Mouse (Mus musculus) myocyte (in vitro differentiated cells): ENCODE measurements at regions not wholly inside any gene's neighbourhood (a gene's known extent, or its start where the extent isn't known, plus 50 kb on each side); places are given as distances from the start of the nearest gene placed in this dataset.

Experiments used
- H3K27me3 ChIP-seq: one replicate; pipeline ENCODE4 v1.6.1; 2011; ENCODE audit not compliant: control insufficient read depth, insufficient read depth, insufficient read length
- H3K36me3 ChIP-seq: one replicate; pipeline ENCODE4 v1.6.1; 2011; ENCODE audit not compliant: control insufficient read depth, insufficient read depth
- H3K4me2 ChIP-seq: one replicate; pipeline ENCODE4 v1.6.1; 2011; ENCODE audit warnings: low read depth, control low read depth
- H3K4me3 ChIP-seq: one replicate; pipeline ENCODE4 v1.5.1; 2011; ENCODE audit warnings: mild to moderate bottlenecking, control low read depth, moderate library complexity
- H3K79me2 ChIP-seq: one replicate; pipeline ENCODE4 v1.6.1; 2011; ENCODE audit not compliant: control insufficient read depth, insufficient read depth
- H3ac ChIP-seq: one replicate; pipeline ENCODE4 v1.6.1; 2011; ENCODE audit not compliant: control insufficient read depth, insufficient read length
- CEBPB ChIP-seq: IDR thresholded peaks from 2 replicates; pipeline ENCODE4 v1.6.1; 2011; ENCODE audit warnings: mild to moderate bottlenecking, moderate library complexity; ENCODE audit not compliant: poor library complexity, insufficient read depth, severe bottlenecking
- E2F4 ChIP-seq: IDR thresholded peaks from one replicate; pipeline ENCODE4 v1.6.1; 2011; ENCODE audit warnings: mild to moderate bottlenecking, control low read depth, moderate library complexity; ENCODE audit not compliant: insufficient read depth
- MAX ChIP-seq: IDR thresholded peaks from one replicate; pipeline ENCODE4 v1.6.1; 2011; ENCODE audit warnings: low read depth, mild to moderate bottlenecking, control low read depth
- MYOD1 ChIP-seq, 3 experiments: IDR thresholded peaks; one replicate each; pipeline ENCODE4 v1.6.1; 2011; ENCODE audit warnings: control low read depth in 2 of 3, low read depth in 2 of 3, mild to moderate bottlenecking in 2 of 3, moderate library complexity in 1 of 3; ENCODE audit not compliant: insufficient read length in 2 of 3, control insufficient read depth in 1 of 3
- MYOG ChIP-seq, 3 experiments: IDR thresholded peaks; one replicate each; pipeline ENCODE4 v1.6.1; 2011; ENCODE audit warnings: control low read depth in 2 of 3, low read depth in 2 of 3, mild to moderate bottlenecking in 2 of 3; ENCODE audit not compliant: insufficient read length in 2 of 3, control insufficient read depth in 1 of 3, insufficient read depth in 1 of 3
- POLR2A ChIP-seq: IDR thresholded peaks from one replicate; pipeline ENCODE4 v1.6.1; 2011; ENCODE audit warnings: low read depth, mild to moderate bottlenecking, control low read depth, moderate library complexity; ENCODE audit not compliant: insufficient read length
- POLR2AphosphoS2 ChIP-seq: IDR thresholded peaks from one replicate; pipeline ENCODE4 v1.6.1; 2011; ENCODE audit warnings: low read depth, control low read depth; ENCODE audit not compliant: insufficient read length
- REST ChIP-seq: IDR thresholded peaks from one replicate; pipeline ENCODE4 v1.6.1; 2011; ENCODE audit warnings: mild to moderate bottlenecking, control low read depth, moderate library complexity; ENCODE audit not compliant: insufficient read depth, insufficient read length
- SRF ChIP-seq: IDR thresholded peaks from one replicate; pipeline ENCODE4 v1.6.1; 2011; ENCODE audit warnings: low read depth; ENCODE audit not compliant: control insufficient read depth, insufficient read length
- TCF12 ChIP-seq: IDR thresholded peaks from one replicate; pipeline ENCODE4 v1.6.1; 2011; ENCODE audit warnings: mild to moderate bottlenecking, control low read depth; ENCODE audit not compliant: poor library complexity, insufficient read depth, severe bottlenecking
- TCF3 ChIP-seq: IDR thresholded peaks from one replicate; pipeline ENCODE4 v1.6.1; 2011; ENCODE audit warnings: low read depth, control low read depth; ENCODE audit not compliant: insufficient read length
- USF1 ChIP-seq: IDR thresholded peaks from one replicate; pipeline ENCODE4 v1.6.1; 2011; ENCODE audit warnings: low read depth, mild to moderate bottlenecking, control low read depth, moderate library complexity

- Histone ChIP-seq H3K4me2 (peak overlapping the region; percentile 71), H3K36me3 (no peaks in the 10 kb centered on the region), H3K27me3 (no peaks in the 10 kb centered on the region), H3K79me2 (no peaks in the 10 kb centered on the region), H3K4me3 (no peak overlapping the region), H3ac (no peak overlapping the region)
- TF ChIP-seq CEBPB, result peak; percentile 69; the same call in 1 of the 2 replicates
- TF ChIP-seq MYOG (IDR thresholded peaks at IDR 0.05; ENCODE audit: control insufficient read depth in 1 of 3, insufficient read depth in 1 of 3, insufficient read length in 2 of 3, low read depth in 2 of 3), result peak in 1 of 3 experiments; percentile 24
- no peak for TF ChIP-seq E2F4
- no peak for TF ChIP-seq SRF
- TF ChIP-seq MYOD1 (IDR thresholded peaks at IDR 0.05; ENCODE audit: control insufficient read depth in 1 of 3, insufficient read length in 2 of 3, low read depth in 2 of 3), result peak; percentile 31 to 58 (median 32)
- peak; percentile 49 for TF ChIP-seq TCF12
- TF ChIP-seq MAX, result no peak
- no peak for TF ChIP-seq POLR2AphosphoS2
These were observed 253.8 kb downstream of the Bckdhb start for GRCm38 (mm10) chr9:84178705-84179104.

- no peaks in the 10 kb centered on the region for H3K79me2 ChIP-seq
- no peaks in the 10 kb centered on the region for H3K27me3 ChIP-seq
- no peak overlapping the region for H3ac ChIP-seq
- no peaks in the 10 kb centered on the region for H3K36me3 ChIP-seq
- no peak overlapping the region for H3K4me3 ChIP-seq
- no peak for TF ChIP-seq REST
- TF ChIP-seq CEBPB, result no peak
- TF ChIP-seq E2F4, result no peak
- no peak for TF ChIP-seq POLR2A
- no peak for TF ChIP-seq MAX
- no peak for TF ChIP-seq SRF
- TF ChIP-seq MYOD1 (IDR thresholded peaks at IDR 0.05; ENCODE audit: control insufficient read depth in 1 of 3, insufficient read length in 2 of 3, low read depth in 2 of 3), result no peak
- H3K4me2 ChIP-seq, result peak overlapping the region; percentile 71
These were observed 254.3 kb downstream of the Bckdhb start for GRCm38 (mm10) chr9:84179238-84179637.

DNA sequence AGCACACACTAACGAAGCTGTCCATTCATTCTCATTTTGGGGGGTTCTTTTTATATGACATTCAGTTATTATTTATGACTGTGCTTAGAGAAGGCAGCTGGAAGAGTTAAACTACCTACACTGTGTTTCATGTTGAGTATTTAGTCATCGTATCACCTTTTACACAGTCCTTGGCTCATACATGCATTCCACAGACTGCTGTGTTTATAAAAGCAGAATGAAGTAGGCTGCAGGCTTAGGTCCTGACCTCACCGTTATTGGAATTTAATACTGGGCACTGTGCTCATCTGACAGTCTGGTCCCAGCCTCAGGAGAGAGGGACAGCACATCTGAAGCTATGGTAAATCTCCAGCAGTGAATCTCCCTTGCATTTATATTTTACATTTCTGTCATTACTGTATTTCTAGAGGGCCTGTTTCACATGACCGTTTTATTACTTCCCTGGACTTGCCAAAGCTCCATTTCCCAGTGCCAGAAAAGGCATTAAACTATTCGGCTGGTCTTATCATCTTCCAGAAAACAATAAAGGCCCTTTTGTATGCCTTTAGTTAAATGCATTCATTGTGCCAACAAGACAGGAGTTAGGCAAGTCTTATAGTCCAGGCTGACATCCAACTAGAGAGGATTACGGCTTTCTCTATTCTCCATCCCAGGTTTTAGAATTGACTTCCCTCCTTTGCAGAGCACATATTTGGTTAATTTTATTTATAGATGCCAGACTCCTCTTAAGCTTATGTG, 258.9 kb downstream of the Bckdhb start:
- H3K4me3 ChIP-seq, result no peak overlapping the region
- no peaks in the 10 kb centered on the region for H3K36me3 ChIP-seq
- H3K4me2 ChIP-seq, result no peak overlapping the region
- H3K27me3 ChIP-seq, result no peaks in the 10 kb centered on the region
- no peak overlapping the region for H3ac ChIP-seq
- H3K79me2 ChIP-seq, result no peaks in the 10 kb centered on the region
- TF ChIP-seq POLR2AphosphoS2 (no peak), MYOG (IDR thresholded peaks at IDR 0.05; ENCODE audit: control insufficient read depth in 1 of 3, insufficient read depth in 1 of 3, insufficient read length in 2 of 3, low read depth in 2 of 3) (no peak), SRF (no peak), USF1 (no peak), CEBPB (no peak), MYOD1 (IDR thresholded peaks at IDR 0.05; ENCODE audit: control insufficient read depth in 1 of 3, insufficient read length in 2 of 3, low read depth in 2 of 3) (no peak), POLR2A (no peak), E2F4 (no peak), TCF3 (no peak), TCF12 (no peak), MAX (no peak), REST (no peak)

DNA sequence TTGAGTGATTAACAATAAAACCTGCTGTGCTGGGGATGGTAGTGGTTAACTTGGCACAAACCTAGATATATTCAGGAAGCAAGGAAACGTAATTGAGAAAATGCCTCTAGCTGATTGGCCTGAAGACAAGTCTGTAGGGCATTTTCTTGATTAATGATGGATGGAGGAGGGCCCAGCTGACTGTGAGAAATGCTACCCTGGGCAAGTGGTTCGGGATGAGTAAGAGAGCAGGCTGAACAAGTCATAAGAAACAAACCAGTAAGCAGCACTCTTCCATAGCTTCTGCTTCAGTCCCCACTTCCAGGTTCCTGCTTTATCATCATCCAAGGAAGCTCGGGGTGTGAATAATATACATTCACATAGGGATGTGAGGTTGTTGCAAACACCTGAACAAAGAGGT, 262.6 kb downstream of the Bckdhb start:
- no peak overlapping the region for H3K4me3 ChIP-seq
- no peaks in the 10 kb centered on the region for H3K36me3 ChIP-seq
- H3K4me2 ChIP-seq, result no peak overlapping the region
- H3K79me2 ChIP-seq, result no peaks in the 10 kb centered on the region
- no peak overlapping the region for H3ac ChIP-seq
- TF ChIP-seq MYOG (IDR thresholded peaks at IDR 0.05; ENCODE audit: control insufficient read depth in 1 of 3, insufficient read depth in 1 of 3, insufficient read length in 2 of 3, low read depth in 2 of 3), result no peak
- TF ChIP-seq TCF12, result no peak
- no peak for TF ChIP-seq MAX
- TF ChIP-seq E2F4, result no peak
- TF ChIP-seq REST, result no peak
- TF ChIP-seq SRF, result no peak
- no peak for TF ChIP-seq POLR2A
- TF ChIP-seq USF1, result no peak
- no peak for TF ChIP-seq TCF3
- TF ChIP-seq CEBPB, result no peak
- no peak for TF ChIP-seq MYOD1 (IDR thresholded peaks at IDR 0.05; ENCODE audit: control insufficient read depth in 1 of 3, insufficient read length in 2 of 3, low read depth in 2 of 3)
- no peak for TF ChIP-seq POLR2AphosphoS2
- H3K27me3 ChIP-seq, result no peaks in the 10 kb centered on the region
